Comparison of ENCODE assay signal across 13 mouse cellular contexts in the genomic region with DNA sequence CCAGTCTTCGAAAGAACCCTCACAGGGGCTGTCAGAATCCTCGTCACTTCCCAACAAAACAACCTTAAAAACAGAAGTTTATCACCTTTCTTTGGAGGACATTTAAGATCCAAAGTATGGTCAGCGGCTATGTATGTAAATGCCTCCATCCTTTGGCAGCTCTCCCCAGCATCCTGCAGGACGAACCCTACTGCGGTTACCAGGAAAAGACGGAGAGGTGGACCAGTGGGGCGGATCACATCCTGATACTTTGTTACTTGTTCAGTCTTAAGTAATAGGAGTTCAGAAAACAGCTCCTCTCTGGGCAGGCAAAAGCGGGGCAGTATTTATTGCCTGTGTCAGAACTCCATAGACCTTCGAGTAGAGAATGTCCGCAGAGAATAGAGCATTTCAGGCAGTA.
DNase-seq lines count a peak whose midpoint lies in the region; ATAC-seq lines count a peak whose summit lies in the region.
"Had no signal": no experiment of that assay in that cellular context is flagged by ENCODE, and none has a peak within 500 bp of the region (broad histone marks: within the 10 kb centered on the region; RNA-seq: fewer than 3 reads in every experiment).

No protein-coding gene starts in this region.

- H3K9ac ChIP-seq in intestine, embryonic 14.5 days (ENCODE audit: low read length), result no peak overlapping the region
- H3K9ac ChIP-seq in intestine, embryonic 15.5 days, result no peak overlapping the region
- H3K9ac ChIP-seq in neural tube, embryonic 11.5 days (ENCODE audit: low read length), result no peak overlapping the region
- H3K9ac ChIP-seq in limb, embryonic 12.5 days (replicated peaks), result no peak overlapping the region
- H3K9ac ChIP-seq: midbrain, embryonic 12.5 days had no signal

- no peaks in the 10 kb centered on the region for H3K9me3 ChIP-seq in intestine, embryonic 14.5 days (ENCODE audit: control insufficient read depth, low read length)
- H3K9me3 ChIP-seq in intestine, embryonic 15.5 days, result no peaks in the 10 kb centered on the region
- H3K9me3 ChIP-seq in neural tube, embryonic 11.5 days (ENCODE audit: control insufficient read depth, low read length), result no peaks in the 10 kb centered on the region
- H3K9me3 ChIP-seq in limb, embryonic 12.5 days, result no peaks in the 10 kb centered on the region
- H3K9me3 ChIP-seq: midbrain, embryonic 12.5 days had no signal

- H3K27me3 ChIP-seq in intestine, embryonic 14.5 days (replicated peaks; ENCODE audit: control insufficient read depth, insufficient read depth, low read length), result no peaks in the 10 kb centered on the region
- H3K27me3 ChIP-seq in intestine, embryonic 15.5 days (replicated peaks), result no peaks in the 10 kb centered on the region
- no peaks in the 10 kb centered on the region for H3K27me3 ChIP-seq in neural tube, embryonic 11.5 days (ENCODE audit: control insufficient read depth, insufficient read depth, low read length)
- H3K27me3 ChIP-seq in limb, embryonic 12.5 days, result no peaks in the 10 kb centered on the region; the same call in 1 of the 2 replicates
- H3K27me3 ChIP-seq: midbrain, embryonic 12.5 days; Patski had no signal

- H3K4me2 ChIP-seq in intestine, embryonic 14.5 days (ENCODE audit: low read length), result no peak overlapping the region
- no peak overlapping the region for H3K4me2 ChIP-seq in intestine, embryonic 15.5 days (replicated peaks)
- no peak overlapping the region for H3K4me2 ChIP-seq in neural tube, embryonic 11.5 days (ENCODE audit: low read depth)
- H3K4me2 ChIP-seq in limb, embryonic 12.5 days, result 0 out of 2 replicates have a peak overlapping the region, but pooled peaks have one; percentile 19
- H3K4me2 ChIP-seq: midbrain, embryonic 12.5 days had no signal

- ATAC-seq in intestine, embryonic 14.5 days (replicated peaks; ENCODE audit: low FRiP score, low TSS enrichment, low read depth), result no peak
- no peak for ATAC-seq in intestine, embryonic 15.5 days
- no peak for ATAC-seq in neural tube, embryonic 11.5 days (ENCODE audit: insufficient read depth, low FRiP score, low TSS enrichment)
- no peak for ATAC-seq in limb, embryonic 12.5 days (ENCODE audit: insufficient number of reproducible peaks, insufficient read depth, low FRiP score, low TSS enrichment, low read depth)
- ATAC-seq: intestine, embryonic 16.5 days; Patski had no signal

- peak; percentile 61 for DNase-seq in intestine, embryonic 14.5 days (ENCODE audit: low spot score)
- DNase-seq in neural tube, embryonic 11.5 days (ENCODE audit: low spot score), result peak; percentile 37
- DNase-seq in neural tube, embryonic 10.5 days (ENCODE audit: extremely low spot score, low spot score), result no peak
- peak; percentile 56 for DNase-seq in cerebellum, adult 9-11 months
- no peak for DNase-seq in ovary, adult 18-20 months (ENCODE audit: low spot score)
- DNase-seq in right cerebral cortex, postnatal 25 days, result no peak
- DNase-seq: adrenal gland, adult 8-10 months; liver had no signal

- H3K4me1 ChIP-seq in intestine, embryonic 14.5 days (replicated peaks; ENCODE audit: control insufficient read depth, insufficient read depth, low read length), result no peaks in the 10 kb centered on the region
- no peaks in the 10 kb centered on the region for H3K4me1 ChIP-seq in intestine, embryonic 15.5 days (replicated peaks)
- H3K4me1 ChIP-seq in neural tube, embryonic 11.5 days (ENCODE audit: control insufficient read depth, insufficient read depth, low read length), result no peaks in the 10 kb centered on the region
- H3K4me1 ChIP-seq in limb, embryonic 12.5 days (replicated peaks), result no peaks in the 10 kb centered on the region

- WGBS in intestine, embryonic 14.5 days, result 41% methylated on average over 10 of the region's 10 CpGs
- WGBS in intestine, embryonic 15.5 days, result 46% methylated on average over 10 of the region's 10 CpGs
- 58% methylated on average over 10 of the region's 10 CpGs for WGBS in neural tube, embryonic 11.5 days
- 49% methylated on average over 10 of the region's 10 CpGs for WGBS in limb, embryonic 12.5 days

- H3K4me3 ChIP-seq in intestine, embryonic 14.5 days (ENCODE audit: low read depth, low read length), result no peak overlapping the region
- H3K4me3 ChIP-seq in intestine, embryonic 15.5 days (replicated peaks), result no peak overlapping the region
- H3K4me3 ChIP-seq in neural tube, embryonic 11.5 days (ENCODE audit: low read depth, low read length), result no peak overlapping the region
- H3K4me3 ChIP-seq in limb, embryonic 12.5 days (replicated peaks), result no peak overlapping the region
- H3K4me3 ChIP-seq: midbrain, embryonic 12.5 days had no signal

- no peak overlapping the region for H3K27ac ChIP-seq in intestine, embryonic 14.5 days (ENCODE audit: low read depth)
- no peak overlapping the region for H3K27ac ChIP-seq in intestine, embryonic 15.5 days
- no peak overlapping the region for H3K27ac ChIP-seq in neural tube, embryonic 11.5 days (ENCODE audit: low read depth, low read length)
- no peak overlapping the region for H3K27ac ChIP-seq in limb, embryonic 12.5 days
- H3K27ac ChIP-seq: midbrain, embryonic 12.5 days had no signal

- H3K36me3 ChIP-seq in intestine, embryonic 14.5 days (ENCODE audit: control insufficient read depth, insufficient read depth, low read length), result no peaks in the 10 kb centered on the region
- H3K36me3 ChIP-seq in intestine, embryonic 15.5 days, result no peaks in the 10 kb centered on the region
- no peaks in the 10 kb centered on the region for H3K36me3 ChIP-seq in neural tube, embryonic 11.5 days (ENCODE audit: control insufficient read depth, insufficient read depth, low read length)
- no peaks in the 10 kb centered on the region for H3K36me3 ChIP-seq in limb, embryonic 12.5 days
- H3K36me3 ChIP-seq: midbrain, embryonic 12.5 days had no signal

Comparison
In these comparisons a context has a peak if more than half of its experiments do, and no peak if none do; other contexts are left out.
1. DNase-seq: peak in intestine, embryonic 14.5 days (single experiment), neural tube, embryonic 11.5 days (single experiment) and cerebellum, adult 9-11 months (single experiment); none in neural tube, embryonic 10.5 days (single experiment), ovary, adult 18-20 months (single experiment) and right cerebral cortex, postnatal 25 days (single experiment).